Mouse (Mus musculus) lung, adult 18-20 months (tissue): ENCODE measurements around the gene Tusc1.

Experiments used
- DNase-seq, 2 experiments: peaks; one replicate each; pipeline ENCODE4 v3.0.0; 2022; ENCODE audit warnings: mixed read lengths in 2 of 2

Tusc1 gene

GRCm38 (mm10) chr4:93335118-93336003 lies at the start of gene Tusc1:
TSS of gene Tusc1 (minus strand) at chr4:93335511.
- DNase-seq, result peak; percentile 83 to 86

- no peak for DNase-seq
Measured at GRCm38 (mm10) chr4:93352930-93353329, 17.6 kb upstream of the Tusc1 start.

- DNase-seq, result no peak
Measured at GRCm38 (mm10) chr4:93344357-93344756, 9.0 kb upstream of the Tusc1 start.

GRCm38 (mm10) chr4:93341568-93341967 lies 6.3 kb upstream of the Tusc1 start:
- DNase-seq, result peak; percentile 7 to 15

GRCm38 (mm10) chr4:93337977-93338376 lies 2.7 kb upstream of the Tusc1 start:
- DNase-seq, result no peak

GRCm38 (mm10) chr4:93334636-93335117 lies 634 bp downstream of the Tusc1 start:
- DNase-seq, result peak; percentile 91

- no peak for DNase-seq
Measured at GRCm38 (mm10) chr4:93307486-93307885, 27.8 kb downstream of the Tusc1 start.

- no peak for DNase-seq
Measured at GRCm38 (mm10) chr4:93286065-93286464, 49.2 kb downstream of the Tusc1 start.
